Mouse (Mus musculus): ENCODE measurements around the gene P4ha1. TPM values are rescaled to one million over a fixed set of nuclear protein-coding genes. Genes with fewer than 3 reads are reported as not detected.
A peak's percentile ranks its signal among the peaks of the same experiment; 100 is the strongest.
"Not testable (repeated sequence)": the region's sequence is repeated elsewhere in the genome, so short reads cannot be mapped to it uniquely, and the experiment has no call there.

P4ha1 gene
- polyA plus RNA-seq, 1 experiment from 2014 or later: 44.6 TPM

GRCm38 (mm10) chr10:59289062-59289461 is 34.0 kb upstream of the P4ha1 start:
- ATAC-seq (ENCODE audit: low FRiP score) (no peak), DNase-seq (ENCODE audit: low spot score) (no peak)
- Histone ChIP-seq H3K27me3 (ENCODE audit: control insufficient read depth, insufficient read depth, low read length) (no peaks in the 10 kb centered on the region), H3K36me3 (ENCODE audit: control insufficient read depth, insufficient read depth, low read length) (no peaks in the 10 kb centered on the region), H3K27ac (ENCODE audit: low read depth, low read length) (no peak overlapping the region), H3K4me3 (ENCODE audit: low read depth, low read length) (no peak overlapping the region), H3K4me1 (replicated peaks; ENCODE audit: control insufficient read depth, insufficient read depth, low read length) (no peaks in the 10 kb centered on the region), H3K9me3 (ENCODE audit: control insufficient read depth, low read length) (no peaks in the 10 kb centered on the region), H3K9ac (ENCODE audit: low read depth, low read length) (no peak overlapping the region), H3K4me2 (replicated peaks; ENCODE audit: low read depth, low read length) (no peak overlapping the region)
- WGBS: 58% methylated on average over 8 of the region's 8 CpGs

GRCm38 (mm10) chr10:59291536-59291935 is 31.6 kb upstream of the P4ha1 start:
- no peak overlapping the region for H3K9ac ChIP-seq (ENCODE audit: low read depth, low read length)
- H3K9me3 ChIP-seq (ENCODE audit: control insufficient read depth, low read length): no peaks in the 10 kb centered on the region
- no peak for DNase-seq (ENCODE audit: low spot score)
- no peaks in the 10 kb centered on the region for H3K4me1 ChIP-seq (replicated peaks; ENCODE audit: control insufficient read depth, insufficient read depth, low read length)
- 54% methylated on average over 3 of the region's 3 CpGs for WGBS
- H3K27ac ChIP-seq (ENCODE audit: low read depth, low read length): no peak overlapping the region
- H3K27me3 ChIP-seq (ENCODE audit: control insufficient read depth, insufficient read depth, low read length): no peaks in the 10 kb centered on the region
- no peak overlapping the region for H3K4me3 ChIP-seq (ENCODE audit: low read depth, low read length)
- no peaks in the 10 kb centered on the region for H3K36me3 ChIP-seq (ENCODE audit: control insufficient read depth, insufficient read depth, low read length)
- ATAC-seq (ENCODE audit: low FRiP score): no peak
- H3K4me2 ChIP-seq (replicated peaks; ENCODE audit: low read depth, low read length): no peak overlapping the region

- ATAC-seq (ENCODE audit: low FRiP score): no peak
- no peaks in the 10 kb centered on the region for H3K9me3 ChIP-seq (ENCODE audit: control insufficient read depth, low read length)
These were observed 31.0 kb upstream of the P4ha1 start for GRCm38 (mm10) chr10:59292079-59292478.

GRCm38 (mm10) chr10:59292558-59292957 is 30.5 kb upstream of the P4ha1 start:
- H3K36me3 ChIP-seq (ENCODE audit: control insufficient read depth, insufficient read depth, low read length): no peaks in the 10 kb centered on the region
- H3K9me3 ChIP-seq (ENCODE audit: control insufficient read depth, low read length): no peaks in the 10 kb centered on the region
- peak; percentile 79 for DNase-seq (ENCODE audit: low spot score)
- H3K4me2 ChIP-seq (replicated peaks; ENCODE audit: low read depth, low read length): no peak overlapping the region
- ATAC-seq (ENCODE audit: low FRiP score): peak; percentile 31; the same call in 1 of the 2 replicates
- 40% methylated on average over 4 of the region's 4 CpGs for WGBS
- H3K4me1 ChIP-seq (replicated peaks; ENCODE audit: control insufficient read depth, insufficient read depth, low read length): no peaks in the 10 kb centered on the region
- H3K27ac ChIP-seq (ENCODE audit: low read depth, low read length): no peak overlapping the region
- H3K4me3 ChIP-seq (ENCODE audit: low read depth, low read length): no peak overlapping the region
- H3K9ac ChIP-seq (ENCODE audit: low read depth, low read length): no peak overlapping the region
- no peaks in the 10 kb centered on the region for H3K27me3 ChIP-seq (ENCODE audit: control insufficient read depth, insufficient read depth, low read length)

More at GRCm38 (mm10) chr10:59292079-59292478, 31.0 kb upstream of the P4ha1 start:
- H3K4me2 ChIP-seq (replicated peaks; ENCODE audit: low read depth, low read length): no peak overlapping the region
- H3K36me3 ChIP-seq (ENCODE audit: control insufficient read depth, insufficient read depth, low read length): no peaks in the 10 kb centered on the region
- H3K27me3 ChIP-seq (ENCODE audit: control insufficient read depth, insufficient read depth, low read length): no peaks in the 10 kb centered on the region
- no peak for DNase-seq (ENCODE audit: low spot score)
- H3K4me1 ChIP-seq (replicated peaks; ENCODE audit: control insufficient read depth, insufficient read depth, low read length): no peaks in the 10 kb centered on the region
- no peak overlapping the region for H3K4me3 ChIP-seq (ENCODE audit: low read depth, low read length)
- 90% methylated on average over 7 of the region's 7 CpGs for WGBS
- no peak overlapping the region for H3K27ac ChIP-seq (ENCODE audit: low read depth, low read length)
- H3K9ac ChIP-seq (ENCODE audit: low read depth, low read length): no peak overlapping the region

GRCm38 (mm10) chr10:59295241-59295811 is 27.8 kb upstream of the P4ha1 start:
- Histone ChIP-seq H3K4me2 (replicated peaks; ENCODE audit: low read depth, low read length) (no peak overlapping the region), H3K9me3 (ENCODE audit: control insufficient read depth, low read length) (no peaks in the 10 kb centered on the region), H3K4me1 (replicated peaks; ENCODE audit: control insufficient read depth, insufficient read depth, low read length) (no peaks in the 10 kb centered on the region), H3K9ac (ENCODE audit: low read depth, low read length) (no peak overlapping the region), H3K27me3 (ENCODE audit: control insufficient read depth, insufficient read depth, low read length) (no peaks in the 10 kb centered on the region), H3K36me3 (ENCODE audit: control insufficient read depth, insufficient read depth, low read length) (no peaks in the 10 kb centered on the region), H3K4me3 (ENCODE audit: low read depth, low read length) (no peak overlapping the region), H3K27ac (ENCODE audit: low read depth, low read length) (no peak overlapping the region)
- peak; percentile 75 for DNase-seq (ENCODE audit: low spot score)
- no peak for ATAC-seq (ENCODE audit: low FRiP score)
- 77% methylated on average over 8 of the region's 8 CpGs for WGBS

GRCm38 (mm10) chr10:59296261-59296660 is 26.8 kb upstream of the P4ha1 start:
- ATAC-seq (ENCODE audit: low FRiP score) (peak; percentile 61), DNase-seq (ENCODE audit: low spot score) (peak; percentile 86)
- Histone ChIP-seq H3K27me3 (ENCODE audit: control insufficient read depth, insufficient read depth, low read length) (no peaks in the 10 kb centered on the region), H3K36me3 (ENCODE audit: control insufficient read depth, insufficient read depth, low read length) (no peaks in the 10 kb centered on the region), H3K9ac (ENCODE audit: low read depth, low read length) (no peak overlapping the region), H3K9me3 (ENCODE audit: control insufficient read depth, low read length) (no peaks in the 10 kb centered on the region), H3K4me1 (replicated peaks; ENCODE audit: control insufficient read depth, insufficient read depth, low read length) (no peaks in the 10 kb centered on the region), H3K4me2 (replicated peaks; ENCODE audit: low read depth, low read length) (no peak overlapping the region), H3K4me3 (ENCODE audit: low read depth, low read length) (no peak overlapping the region), H3K27ac (ENCODE audit: low read depth, low read length) (no peak overlapping the region)
- WGBS: 40% methylated on average over 5 of the region's 5 CpGs

- not testable (repeated sequence) for H3K9ac ChIP-seq (ENCODE audit: low read depth, low read length); H3K9me3 ChIP-seq (ENCODE audit: control insufficient read depth, low read length); ATAC-seq (ENCODE audit: low FRiP score); H3K36me3 ChIP-seq (ENCODE audit: control insufficient read depth, insufficient read depth, low read length); H3K4me3 ChIP-seq (ENCODE audit: low read depth, low read length); H3K4me2 ChIP-seq (replicated peaks; ENCODE audit: low read depth, low read length); H3K4me1 ChIP-seq (replicated peaks; ENCODE audit: control insufficient read depth, insufficient read depth, low read length); H3K27ac ChIP-seq (ENCODE audit: low read depth, low read length); H3K27me3 ChIP-seq (ENCODE audit: control insufficient read depth, insufficient read depth, low read length); DNase-seq (ENCODE audit: low spot score)
- 94% methylated on average over 12 of the region's 12 CpGs for WGBS
These were observed 20.4 kb upstream of the P4ha1 start for GRCm38 (mm10) chr10:59302671-59303070.

GRCm38 (mm10) chr10:59308993-59309715 is 13.9 kb upstream of the P4ha1 start:
- whole genome bisulfite sequencing: 47% methylated on average over 3 of the region's 3 CpGs
- Histone ChIP-seq H3K4me3 (ENCODE audit: low read depth, low read length) (no peak overlapping the region), H3K9me3 (ENCODE audit: control insufficient read depth, low read length) (no peaks in the 10 kb centered on the region), H3K27ac (ENCODE audit: low read depth, low read length) (no peak overlapping the region), H3K9ac (ENCODE audit: low read depth, low read length) (no peak overlapping the region), H3K27me3 (ENCODE audit: control insufficient read depth, insufficient read depth, low read length) (no peaks in the 10 kb centered on the region), H3K4me2 (replicated peaks; ENCODE audit: low read depth, low read length) (no peak overlapping the region), H3K36me3 (ENCODE audit: control insufficient read depth, insufficient read depth, low read length) (no peaks in the 10 kb centered on the region), H3K4me1 (replicated peaks; ENCODE audit: control insufficient read depth, insufficient read depth, low read length) (no peaks in the 10 kb centered on the region)
- ATAC-seq (ENCODE audit: low FRiP score) (no peak), DNase-seq (ENCODE audit: low spot score) (no peak)

GRCm38 (mm10) chr10:59310124-59310523 is 13.0 kb upstream of the P4ha1 start:
- H3K27ac ChIP-seq (ENCODE audit: low read depth, low read length): no peak overlapping the region
- no peaks in the 10 kb centered on the region for H3K4me1 ChIP-seq (replicated peaks; ENCODE audit: control insufficient read depth, insufficient read depth, low read length)
- H3K27me3 ChIP-seq (ENCODE audit: control insufficient read depth, insufficient read depth, low read length): no peaks in the 10 kb centered on the region
- ATAC-seq (ENCODE audit: low FRiP score) (no peak), DNase-seq (ENCODE audit: low spot score) (no peak)
- H3K4me3 ChIP-seq (ENCODE audit: low read depth, low read length): no peak overlapping the region
- H3K36me3 ChIP-seq (ENCODE audit: control insufficient read depth, insufficient read depth, low read length): no peaks in the 10 kb centered on the region
- 69% methylated on average over 2 of the region's 2 CpGs for WGBS
- H3K9me3 ChIP-seq (ENCODE audit: control insufficient read depth, low read length): no peaks in the 10 kb centered on the region
- H3K4me2 ChIP-seq (replicated peaks; ENCODE audit: low read depth, low read length): no peak overlapping the region
- H3K9ac ChIP-seq (ENCODE audit: low read depth, low read length): no peak overlapping the region

Data from hindbrain, embryonic 11.5 days (tissue).